Mouse (Mus musculus) inflammation-experienced regulatory T-cells, adult 16 weeks (primary cell): ENCODE data around the gene Tcf25. TPM values are rescaled to one million over a fixed set of nuclear protein-coding genes. Genes with fewer than 3 reads are reported as not detected.

ENCODE experiments used
- polyA plus RNA-seq: library from polyadenylated mRNA; unstranded; fragments of 100-300 nt; shearing (Covaris generic); gene quantifications from one replicate; pipeline ENCODE4 v1.2.1, GENCODE M21; 2017

The Tcf25 gene
- 350 TPM for polyA plus RNA-seq

DNA sequence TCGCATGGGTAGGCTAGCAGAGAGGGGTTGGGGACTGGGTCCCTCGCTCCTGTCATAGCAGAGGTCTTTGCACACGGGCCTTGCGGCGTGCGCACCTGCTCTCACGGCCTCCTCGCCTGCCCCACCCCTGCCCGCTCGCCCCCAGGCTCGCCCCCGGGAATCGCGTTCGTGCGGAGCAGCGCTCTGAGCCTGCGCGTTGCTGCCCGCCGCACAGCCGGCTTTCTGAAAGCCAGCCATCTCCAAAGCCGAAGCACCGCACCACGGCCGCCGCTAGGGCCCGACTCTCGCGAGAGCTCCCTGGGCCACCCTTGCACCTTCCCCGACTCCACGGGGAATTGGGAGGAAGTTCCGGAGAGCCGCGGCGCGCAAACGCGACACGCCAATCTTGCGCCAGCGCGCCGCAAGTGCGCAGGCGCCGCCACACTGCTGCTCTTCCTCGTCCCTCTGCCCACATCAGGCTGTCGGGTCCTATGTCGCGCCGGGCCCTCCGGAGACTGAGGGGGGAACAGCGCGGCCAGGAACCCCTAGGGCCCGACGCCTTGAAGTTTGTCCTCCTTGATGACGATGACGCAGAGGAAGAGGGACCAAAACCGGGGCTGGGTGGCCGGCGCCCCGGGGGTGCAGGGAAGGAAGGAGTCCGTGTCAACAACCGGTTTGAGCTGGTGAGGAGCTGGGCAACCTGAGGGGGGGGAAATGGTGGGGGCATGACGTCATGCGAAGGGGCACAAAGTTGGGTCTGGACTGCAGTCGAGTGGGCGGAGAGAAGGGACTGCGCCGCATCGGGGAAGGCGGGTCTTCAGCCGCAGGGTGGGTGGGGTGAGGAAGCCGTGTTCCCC lies at the start of gene Tcf25:
TSS of gene Tcf25 (plus strand) at position 351 of the 836 bp plus-strand sequence.

DNA sequence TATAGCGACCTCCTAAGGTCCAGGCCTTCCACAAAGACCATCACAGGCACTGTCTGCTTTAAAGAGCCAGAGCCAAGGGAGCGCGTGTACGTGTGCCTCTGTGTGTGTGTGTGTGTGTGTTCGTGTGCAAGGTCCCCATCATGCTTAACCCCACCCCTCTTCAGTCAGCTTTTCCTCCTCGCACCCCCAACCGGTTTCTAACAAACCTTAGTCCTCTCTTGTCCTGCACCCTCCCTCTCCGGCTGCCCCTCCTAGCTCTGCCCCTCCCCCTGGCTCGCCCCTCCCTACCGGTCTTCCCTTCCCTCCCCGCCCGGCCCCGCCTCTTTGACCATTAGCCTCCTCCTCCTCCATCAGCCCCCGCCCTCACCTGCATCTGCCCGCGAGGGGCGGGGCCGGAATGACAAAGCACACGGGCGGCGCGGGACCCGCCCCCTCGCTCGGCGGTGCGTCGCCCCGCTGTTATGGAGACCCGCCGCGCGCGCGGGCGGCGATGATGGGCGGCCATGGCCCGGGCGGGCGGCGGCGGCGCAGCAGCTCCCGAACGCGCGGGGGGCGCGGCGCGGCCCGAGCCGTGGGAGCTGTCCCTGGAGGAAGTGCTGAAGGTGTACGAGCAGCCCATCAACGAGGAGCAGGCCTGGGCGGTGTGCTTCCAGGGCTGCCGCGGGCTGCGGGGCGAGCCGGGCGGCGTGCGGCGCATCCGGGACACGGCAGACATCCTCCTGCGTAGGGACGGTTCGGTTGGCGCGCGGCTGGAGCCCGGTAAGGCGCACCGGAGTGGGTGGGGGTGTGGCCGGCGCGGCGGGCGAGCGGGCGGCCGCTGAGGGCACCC lies 41.1 kb upstream of the Tcf25 start, which contains the start of gene Spire2:
TSS of gene Spire2 (plus strand) at position 452 of the 829 bp plus-strand sequence.

DNA sequence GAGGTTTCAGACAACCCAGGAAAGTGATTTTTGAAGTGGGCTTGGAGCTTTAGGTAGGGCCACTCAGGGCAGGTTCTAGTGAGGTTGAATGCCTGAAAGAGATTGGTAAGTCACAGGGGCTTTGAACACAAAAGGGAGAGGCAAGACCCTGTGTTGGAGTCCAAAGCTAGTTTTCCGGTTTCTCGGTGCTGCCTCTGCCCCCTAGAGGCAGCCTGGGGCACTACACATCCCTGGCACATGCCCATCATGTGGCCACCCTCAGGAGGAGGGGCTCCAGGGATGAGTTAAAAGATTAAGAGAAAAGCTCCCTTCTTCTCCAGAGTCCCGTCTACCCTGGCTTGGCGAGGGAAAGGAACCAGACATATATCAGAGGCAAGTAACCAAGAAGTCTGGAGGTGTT lies 33.2 kb downstream of the Tcf25 start, which contains the start of gene Mc1r:
TSS of gene Mc1r (plus strand) at position 322 of the 400 bp plus-strand sequence.

GRCm38 (mm10) chr8:123411246-123411645 lies 37.7 kb downstream of the Tcf25 start, which contains the start of gene Tubb3:
Gene Tubb3, plus strand, starts transcription at chr8:123411424.

DNA sequence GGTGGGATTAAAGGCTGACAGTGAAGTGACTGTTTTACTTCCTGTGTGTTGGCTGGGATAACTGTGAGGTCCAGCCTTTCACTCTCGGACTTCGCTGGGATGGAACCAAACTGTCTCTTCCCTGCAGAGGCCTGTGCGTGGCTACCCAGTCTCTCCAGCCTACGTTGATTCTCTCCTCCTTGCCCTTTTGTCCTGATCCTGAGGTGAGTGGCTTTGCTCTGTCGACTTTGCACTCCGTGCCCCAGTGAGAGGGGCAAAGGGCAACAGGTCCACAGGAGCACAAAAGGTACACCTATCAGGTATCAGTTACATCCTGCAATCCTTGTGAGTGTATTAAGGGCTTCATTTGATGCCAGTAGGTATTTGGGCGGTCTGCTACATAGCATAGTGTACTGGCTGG lies 49.9 kb downstream of the Tcf25 start, which contains the start of gene Def8:
TSS of gene Def8 (plus strand) at position 87 of the 400 bp plus-strand sequence.

Other genes starting within 250 kb of the Tcf25 start
- gene Sult5a1, start 215.4 kb upstream of the Tcf25 start, polyA plus RNA-seq, result not detected
- not detected for gene Dpep1, start 187.5 kb upstream of the Tcf25 start, polyA plus RNA-seq
- gene Chmp1a, start 161.0 kb upstream of the Tcf25 start, polyA plus RNA-seq, result 266 TPM
- not detected for gene Spata33, start 160.9 kb upstream of the Tcf25 start, polyA plus RNA-seq
- gene Cdk10, start 148.9 kb upstream of the Tcf25 start, polyA plus RNA-seq, result 27.9 TPM
- gene Spata2l, start 137.5 kb upstream of the Tcf25 start, polyA plus RNA-seq, result 12.4 TPM
- 31.9 TPM for gene Zfp276, start 119.6 kb upstream of the Tcf25 start, polyA plus RNA-seq
- 21.4 TPM for gene Vps9d1, start 119.4 kb upstream of the Tcf25 start, polyA plus RNA-seq
- 13.9 TPM for gene Fanca, start 55.2 kb upstream of the Tcf25 start, polyA plus RNA-seq
- gene Spire2, start 41.0 kb upstream of the Tcf25 start, polyA plus RNA-seq, result not detected
- not detected for gene Mc1r, start 33.4 kb downstream of the Tcf25 start, polyA plus RNA-seq
- not detected for gene Tubb3, start 37.7 kb downstream of the Tcf25 start, polyA plus RNA-seq
- 17.4 TPM for gene Def8, start 49.8 kb downstream of the Tcf25 start, polyA plus RNA-seq
- gene Afg3l1, start 104.2 kb downstream of the Tcf25 start, polyA plus RNA-seq, result 82.0 TPM
- gene Dbndd1, start 141.7 kb downstream of the Tcf25 start, polyA plus RNA-seq, result 0.35 TPM
- 10.0 TPM for gene Gas8, start 145.1 kb downstream of the Tcf25 start, polyA plus RNA-seq